Mouse (Mus musculus) gastrocnemius, postnatal 4 days (tissue): ENCODE data around the gene Utrn. TPM values are rescaled to one million over a fixed set of nuclear protein-coding genes. Genes with fewer than 3 reads are reported as not detected.

Source experiments
- DNase-seq, 2 experiments: peaks; one replicate each; pipeline ENCODE4 v3.0.0; 2021 to 2022; ENCODE audit warnings: low spot score in 2 of 2, mixed read lengths in 2 of 2
- long read RNA-seq, 2 experiments: library from polyadenylated mRNA; stranded (forward); transcript quantifications; one replicate each; pipeline ENCODE4 v2.0.0; 2021
- total RNA-seq, 2 experiments: library from RNA; stranded (reverse); gene quantifications; 2 replicates each; pipeline ENCODE4 v1.2.3; 2021

Utrn gene
- total RNA-seq, result 100 to 1,000 TPM in 1 of 2 experiments, 10 to 100 TPM in 1; 95.1 to 101 TPM
- long read RNA-seq, experiment 1, partial matches to known transcripts, result 0 of 3 reads
- long read RNA-seq, experiment 1, other reads (novel, unspliced or antisense), result 3 of 3 reads
- long read RNA-seq, experiment 2, partial matches to known transcripts, result 4 of 9 reads
- long read RNA-seq, experiment 2, other reads (novel, unspliced or antisense), result 5 of 9 reads

DNA sequence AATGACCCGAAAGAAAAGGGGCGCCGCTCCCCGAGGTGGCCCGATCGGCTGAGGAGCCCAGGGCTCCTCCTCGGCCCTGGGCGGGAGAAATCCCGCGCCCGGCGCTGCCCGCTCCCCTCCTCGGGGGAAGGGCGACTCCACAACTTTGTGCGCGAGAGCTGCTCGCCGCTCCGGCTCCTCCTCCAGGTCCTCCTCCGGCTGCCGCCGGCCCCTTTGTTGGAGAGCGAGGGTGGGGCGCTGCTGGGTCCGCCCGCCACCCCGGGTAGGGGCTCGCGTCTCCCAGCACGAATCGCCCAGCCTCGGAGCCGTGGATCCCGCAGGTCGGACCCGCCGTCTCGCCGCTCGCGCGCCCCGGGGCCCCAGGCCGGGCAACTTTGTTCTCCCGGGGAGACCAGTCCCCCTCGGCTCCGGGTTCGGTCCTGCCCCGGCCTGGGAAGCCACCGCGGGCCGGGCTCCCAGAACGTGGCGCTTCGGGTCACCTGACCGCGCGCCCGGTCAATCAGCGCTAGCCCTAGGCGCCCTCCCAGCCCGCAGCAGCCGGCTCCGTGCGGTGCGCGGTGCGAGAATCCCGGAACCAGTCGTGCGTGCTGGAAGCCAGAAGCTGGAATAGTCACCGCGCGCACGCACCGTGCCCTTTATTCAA, at the start of gene Utrn:
TSS of gene Utrn (minus strand) at position 337 of the 643 bp plus-strand sequence.
- DNase-seq, result peak; percentile 82 to 89

DNA sequence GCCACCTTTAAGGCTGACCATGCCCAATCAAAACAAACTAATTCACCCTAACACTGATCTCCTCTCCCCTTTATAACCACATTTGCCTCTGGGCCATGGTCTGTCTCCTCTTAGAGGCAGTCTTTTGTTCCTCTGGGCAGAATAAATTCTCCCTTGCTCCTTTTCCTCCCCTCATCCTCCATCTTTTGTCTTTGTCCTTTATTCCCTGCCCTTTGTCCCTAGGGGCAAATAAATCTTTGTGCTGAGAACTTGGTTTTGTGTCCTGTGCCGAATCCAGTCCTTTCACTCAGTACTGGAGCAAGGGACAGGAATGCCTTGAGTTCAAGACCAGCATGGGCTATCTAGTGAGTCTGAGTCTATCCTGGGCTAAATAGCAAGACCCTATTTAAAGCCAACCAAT, 48.5 kb upstream of the Utrn start:
- DNase-seq, result no peak

- DNase-seq, result no peak
Observed at GRCm38 (mm10) chr10:12916376-12916775, 47.2 kb upstream of the Utrn start.

GRCm38 (mm10) chr10:12915826-12916225, 46.7 kb upstream of the Utrn start:
- DNase-seq, result no peak

DNA sequence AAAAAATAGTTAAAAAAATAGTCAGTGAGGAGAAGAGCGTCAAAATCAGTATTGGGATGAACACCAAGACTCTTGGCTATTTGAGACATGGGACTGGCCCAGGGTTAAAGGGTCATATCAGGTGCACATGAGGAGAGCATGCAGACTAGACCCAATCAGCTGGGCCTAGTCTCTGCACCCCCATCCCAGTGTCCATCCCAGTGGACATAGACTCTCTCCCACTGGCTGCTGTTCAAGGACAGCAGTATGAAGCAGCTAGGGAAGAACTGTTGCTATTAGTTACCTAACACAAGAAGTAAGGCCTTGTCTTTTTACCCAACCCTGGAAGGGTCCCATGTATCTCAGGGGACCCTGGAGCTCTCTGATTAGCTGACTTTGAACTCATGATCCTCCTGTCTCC, 45.0 kb upstream of the Utrn start:
- no peak for DNase-seq

GRCm38 (mm10) chr10:12911981-12912530, 42.9 kb upstream of the Utrn start:
- DNase-seq, result peak in 1 of 2 experiments; percentile 17

GRCm38 (mm10) chr10:12911451-12911850, 42.3 kb upstream of the Utrn start:
- no peak for DNase-seq

- DNase-seq, result no peak
Observed at GRCm38 (mm10) chr10:12909891-12910290, 40.7 kb upstream of the Utrn start.

GRCm38 (mm10) chr10:12909179-12909578, 40.0 kb upstream of the Utrn start:
- DNase-seq, result no peak

GRCm38 (mm10) chr10:12904140-12904528, 35.0 kb upstream of the Utrn start:
- DNase-seq, result no peak

DNA sequence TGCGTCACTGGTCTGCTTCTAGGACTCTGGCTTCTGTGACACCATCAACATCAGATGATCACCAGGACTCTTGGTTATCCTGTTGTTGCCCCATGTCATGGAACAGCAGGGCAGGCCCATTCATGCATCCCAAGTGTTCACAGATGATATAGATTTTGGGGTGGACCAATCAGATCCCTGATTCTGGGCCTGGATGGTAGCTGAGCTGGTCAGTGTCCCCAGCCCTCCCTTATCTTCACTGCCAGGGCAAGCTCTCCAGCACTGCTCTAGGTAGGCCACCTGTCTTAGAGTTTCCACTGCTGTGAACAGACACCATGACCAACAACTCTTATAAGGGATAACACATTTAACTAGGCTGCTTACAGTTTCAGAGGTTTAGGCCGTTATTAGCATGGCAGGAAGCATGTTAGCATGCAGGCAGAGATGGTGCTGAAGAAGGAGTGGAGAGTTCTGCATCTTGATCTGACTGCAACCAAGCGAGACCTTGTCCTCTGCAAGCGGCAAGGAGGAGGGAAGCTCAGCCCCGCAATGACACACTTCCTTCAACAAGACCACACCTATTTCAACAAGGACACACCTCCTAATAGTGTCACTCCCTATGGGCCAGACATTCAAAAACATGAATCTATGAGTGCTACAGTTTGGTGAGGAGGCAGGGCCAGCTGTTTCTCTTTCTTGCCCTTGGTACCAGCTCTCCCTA, 34.4 kb upstream of the Utrn start:
- no peak for DNase-seq

DNA sequence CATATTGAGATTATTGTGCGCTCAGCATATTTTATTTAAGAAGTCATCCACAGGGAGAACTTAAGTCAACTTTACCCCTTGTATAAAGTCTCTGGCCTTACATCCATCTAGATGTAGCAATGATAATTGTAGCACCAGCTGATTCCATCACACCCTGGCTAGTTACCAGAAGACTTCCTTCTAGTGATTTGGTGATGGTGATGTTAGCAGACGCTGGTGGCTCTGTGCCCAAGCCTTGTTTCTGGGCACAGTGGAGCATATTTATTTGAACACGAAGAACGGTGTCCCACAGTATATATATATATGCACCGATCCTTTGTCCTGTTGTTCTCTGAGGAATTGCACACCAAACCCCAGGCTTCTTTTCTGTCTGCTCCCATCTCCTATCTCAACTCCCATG, 30.7 kb upstream of the Utrn start:
- no peak for DNase-seq

- no peak for DNase-seq
Observed at GRCm38 (mm10) chr10:12893339-12893738, 24.2 kb upstream of the Utrn start.

DNA sequence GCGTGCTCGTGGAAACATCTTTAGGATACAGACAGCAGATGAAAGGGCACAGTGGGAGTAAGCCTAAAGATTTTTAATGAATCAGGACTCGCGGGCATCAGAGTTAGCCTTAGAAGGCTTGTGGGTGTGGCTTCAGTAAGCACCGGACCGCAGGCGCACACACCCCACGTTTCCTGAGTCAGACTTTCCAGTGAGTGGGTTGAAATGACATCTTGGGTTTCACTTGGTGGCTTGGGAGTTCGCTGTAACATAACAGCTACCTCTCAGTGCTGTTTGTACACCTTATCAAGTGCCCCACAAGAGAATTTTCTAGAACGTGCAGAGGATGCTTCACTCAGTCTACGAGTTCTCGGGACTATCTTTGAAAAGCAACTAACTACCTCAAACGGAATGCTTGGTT, 19.2 kb upstream of the Utrn start:
- no peak for DNase-seq

GRCm38 (mm10) chr10:12887792-12888191, 18.6 kb upstream of the Utrn start:
- no peak for DNase-seq

GRCm38 (mm10) chr10:12884308-12884948, 15.3 kb upstream of the Utrn start:
- DNase-seq, result no peak

DNA sequence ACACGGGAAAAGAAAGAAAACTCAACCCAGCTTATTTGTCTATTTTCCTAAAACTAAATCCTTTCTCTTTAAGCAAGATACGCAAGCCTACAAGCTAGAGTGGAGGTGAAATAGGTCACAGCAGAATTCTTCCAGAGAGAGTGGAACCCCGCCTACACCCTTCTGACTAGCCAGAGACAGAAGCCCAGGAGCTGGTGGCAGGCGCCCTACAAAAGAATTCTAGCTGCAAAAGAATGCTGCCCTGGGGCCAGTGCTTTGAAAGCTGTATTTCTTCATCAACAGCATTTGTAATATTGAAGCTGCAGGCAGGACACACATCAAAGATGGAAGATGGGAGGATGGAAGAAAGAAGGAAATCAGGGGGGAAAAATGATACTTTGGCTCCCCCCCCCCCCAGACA, 12.7 kb upstream of the Utrn start:
- DNase-seq, result no peak

DNA sequence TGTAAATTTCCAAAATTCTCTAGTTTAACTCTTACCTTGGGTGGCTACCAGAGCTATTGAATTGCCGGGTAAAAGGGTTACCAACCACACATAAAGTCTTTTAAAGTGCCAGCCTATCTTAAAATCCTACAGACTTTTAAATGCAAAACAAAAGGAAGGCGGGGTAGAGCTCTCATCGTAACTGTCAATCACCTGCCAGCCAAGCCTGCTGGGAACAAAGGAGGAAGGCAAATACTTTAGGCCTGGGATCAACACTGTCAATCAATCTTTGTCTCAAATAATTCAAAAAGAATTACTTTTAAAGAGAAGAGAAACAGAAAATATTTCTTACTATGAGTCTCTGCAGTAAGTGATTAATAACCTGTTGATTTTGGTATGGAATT, 10.1 kb upstream of the Utrn start:
- no peak for DNase-seq

DNA sequence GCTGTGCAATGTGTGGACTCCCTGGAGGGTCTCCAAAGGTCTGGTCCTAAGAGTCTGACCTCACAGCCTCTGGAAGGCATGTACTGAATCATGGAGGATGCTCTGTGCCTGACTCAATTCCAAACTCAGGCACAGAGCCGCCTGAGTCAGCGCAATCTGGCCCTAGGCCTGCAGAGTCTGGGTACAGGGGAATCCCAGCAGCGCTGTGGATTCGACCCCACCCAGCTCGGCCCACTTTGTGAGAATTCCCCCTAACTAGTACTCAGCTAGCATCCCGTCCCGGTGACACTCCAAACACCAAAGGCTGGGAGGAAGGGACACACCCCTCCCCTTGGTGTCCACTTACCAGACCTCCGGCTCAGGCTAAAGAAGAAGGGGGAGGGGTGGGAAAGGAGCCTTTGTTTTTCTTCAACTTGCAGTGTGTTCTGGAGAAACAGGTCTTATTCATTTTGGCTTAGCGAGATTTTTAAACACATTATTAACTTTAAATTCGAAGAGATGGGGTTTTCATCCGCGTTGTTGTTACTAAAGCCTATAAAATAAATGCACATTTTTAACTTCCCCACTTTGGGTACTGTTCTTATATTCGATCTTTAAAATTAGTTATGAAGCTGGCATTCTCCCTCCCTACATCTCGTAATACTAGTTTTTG, 9.6 kb upstream of the Utrn start:
- DNase-seq, result peak in 1 of 2 experiments; percentile 31

GRCm38 (mm10) chr10:12876426-12876825, 7.3 kb upstream of the Utrn start:
- DNase-seq, result no peak

DNA sequence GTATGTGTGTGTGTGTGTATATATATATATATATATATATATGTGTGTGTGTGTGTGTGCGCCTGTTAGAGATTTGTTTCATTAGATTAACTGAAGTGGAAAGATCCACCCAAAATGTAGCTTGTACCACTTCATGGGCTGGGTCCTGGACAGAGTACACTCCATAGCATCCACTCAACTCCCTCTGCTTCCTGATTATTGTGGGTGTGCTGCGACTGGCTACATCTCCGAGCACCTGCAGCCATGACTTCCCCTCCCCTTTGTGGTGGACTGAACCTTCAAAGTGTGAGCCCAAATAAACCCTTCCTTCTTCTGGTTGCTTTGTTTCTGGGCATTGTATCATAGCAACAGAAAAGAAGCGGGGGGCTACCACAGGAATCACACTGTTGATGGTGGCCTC, 6.2 kb upstream of the Utrn start:
- DNase-seq, result no peak
